Mouse (Mus musculus) small intestine, adult 2 months (tissue): ENCODE results near the gene Wnk4.

Experiments
- CTCF ChIP-seq: fragments of 200-500 bp; IDR thresholded peaks from 2 replicates; pipeline ENCODE4 v1.5.1; 2012; ENCODE audit warnings: low read depth, mild to moderate bottlenecking, control low read depth, inconsistent platforms, low read length, moderate library complexity, mixed read lengths; ENCODE audit not compliant: insufficient replicate concordance, insufficient read length; ENCODE audit errors: extremely low read depth
- POLR2A ChIP-seq: fragments of 200-500 bp; IDR thresholded peaks from 2 replicates; pipeline ENCODE4 v1.6.1; 2012; ENCODE audit warnings: low read depth, mild to moderate bottlenecking, control low read depth, inconsistent platforms, low read length, moderate library complexity

GRCm38 (mm10) chr11:101302004-101302798 lies 41.8 kb downstream of the Wnk4 start, which contains the start of gene Becn1:
- TF ChIP-seq CTCF (peak; percentile 82; the same call in 1 of the 2 replicates), POLR2A (peak; percentile 67; the same call in 1 of the 2 replicates)
